In genomic region chr5:35454187-35454800, GRCm38 (mm10) we compare ENCODE assay signal across 10 mouse cellular contexts.
A peak's percentile ranks its signal among the peaks of the same experiment; 100 is the strongest.
DNase-seq lines count a peak whose midpoint lies in the region; ATAC-seq and TF ChIP-seq lines count a peak whose summit lies in the region.
"Had no signal": no experiment of that assay in that cellular context is flagged by ENCODE, and none has a peak within 500 bp of the region (broad histone marks: within the 10 kb centered on the region; RNA-seq: fewer than 3 reads in every experiment).

No protein-coding gene starts in this region.

- 4% methylated on average over 17 of the region's 17 CpGs for WGBS in forebrain, embryonic 14.5 days
- 24% methylated on average over 17 of the region's 17 CpGs for WGBS in midbrain, embryonic 15.5 days
- WGBS in liver, embryonic 12.5 days (ENCODE audit: insufficient replicate concordance), result 60% methylated on average over 17 of the region's 17 CpGs
- 13% methylated on average over 17 of the region's 17 CpGs for WGBS in kidney, adult 2 months

- H3K4me2 ChIP-seq in forebrain, embryonic 14.5 days (ENCODE audit: low read length), result peak overlapping the region; percentile 40
- H3K4me2 ChIP-seq in midbrain, embryonic 15.5 days, result peak overlapping the region; percentile 21
- no peak overlapping the region for H3K4me2 ChIP-seq in liver, embryonic 12.5 days

- peaks cover 32% of the 10 kb centered on the region for H3K4me1 ChIP-seq in forebrain, embryonic 14.5 days (ENCODE audit: control insufficient read depth, insufficient read depth, low read length)
- H3K4me1 ChIP-seq in midbrain, embryonic 15.5 days, result peaks cover 21% of the 10 kb centered on the region
- H3K4me1 ChIP-seq in liver, embryonic 12.5 days, result no peaks in the 10 kb centered on the region
- no peaks in the 10 kb centered on the region for H3K4me1 ChIP-seq in kidney, adult 2 months (ENCODE audit: control insufficient read depth, insufficient read depth, low read length)

- H3K9ac ChIP-seq in forebrain, embryonic 14.5 days (ENCODE audit: low read length), result 0 out of 2 replicates have a peak overlapping the region, but pooled peaks have one; percentile 35
- H3K9ac ChIP-seq in midbrain, embryonic 15.5 days, result no peak overlapping the region
- H3K9ac ChIP-seq in liver, embryonic 12.5 days, result no peak overlapping the region

- no peak for TF ChIP-seq POLR2A in kidney, adult 2 months (IDR thresholded peaks at IDR 0.05; ENCODE audit: low read depth, low read length)

- DNase-seq in brain, embryonic 18.5 days (ENCODE audit: low read depth, low spot score), result peak; percentile 18
- DNase-seq in forebrain, embryonic 14.5 days (ENCODE audit: low spot score), result peak; percentile 89
- DNase-seq in layer of hippocampus, postnatal 14 days (ENCODE audit: low spot score in 2 of 2), result peak; percentile 24 to 37
- DNase-seq in thymus, postnatal 14 days, result no peak
- DNase-seq in kidney, adult 2 months, result no peak
- DNase-seq: lung, postnatal 14 days had no signal

- H3K27ac ChIP-seq in forebrain, embryonic 14.5 days (ENCODE audit: low read depth, low read length), result peak overlapping the region; percentile 74
- peak overlapping the region; percentile 9; the same call in 1 of the 2 replicates for H3K27ac ChIP-seq in midbrain, embryonic 15.5 days
- H3K27ac ChIP-seq in liver, embryonic 12.5 days, result no peak overlapping the region
- H3K27ac ChIP-seq in kidney, adult 2 months (ENCODE audit: insufficient read depth, low read depth, low read length), result no peak overlapping the region
- H3K27ac ChIP-seq: kidney, postnatal 0 days had no signal

- TF ChIP-seq CTCF in kidney, adult 2 months (conservative IDR thresholded peaks at IDR 0.05; ENCODE audit: insufficient read depth, insufficient read length, low read depth, low read length), result no peak

- peak; percentile 88 for ATAC-seq in forebrain, embryonic 14.5 days
- ATAC-seq in midbrain, embryonic 15.5 days (replicated peaks), result peak; percentile 70
- no peak for ATAC-seq in liver, embryonic 12.5 days
- no peak for ATAC-seq in cerebellum, adult (ENCODE audit: insufficient number of reproducible peaks, low FRiP score, low TSS enrichment)

- H3K4me3 ChIP-seq in forebrain, embryonic 14.5 days (ENCODE audit: low read depth, low read length), result no peak overlapping the region
- H3K4me3 ChIP-seq in midbrain, embryonic 15.5 days, result no peak overlapping the region
- no peak overlapping the region for H3K4me3 ChIP-seq in liver, embryonic 12.5 days
- H3K4me3 ChIP-seq in kidney, adult 2 months (ENCODE audit: insufficient read depth, low read depth, low read length), result no peak overlapping the region

- no peaks in the 10 kb centered on the region for H3K9me3 ChIP-seq in forebrain, embryonic 14.5 days (replicated peaks; ENCODE audit: control insufficient read depth, low read length)
- no peaks in the 10 kb centered on the region for H3K9me3 ChIP-seq in midbrain, embryonic 15.5 days
- H3K9me3 ChIP-seq in liver, embryonic 12.5 days (replicated peaks), result no peaks in the 10 kb centered on the region

- no peaks in the 10 kb centered on the region for H3K27me3 ChIP-seq in forebrain, embryonic 14.5 days (replicated peaks; ENCODE audit: control insufficient read depth, insufficient read depth, low read length)
- peaks cover 3% of the 10 kb centered on the region; the same call in 1 of the 2 replicates for H3K27me3 ChIP-seq in midbrain, embryonic 15.5 days (replicated peaks)
- peaks cover 6% of the 10 kb centered on the region for H3K27me3 ChIP-seq in liver, embryonic 12.5 days (replicated peaks)
- no peaks in the 10 kb centered on the region for H3K27me3 ChIP-seq in kidney, adult 2 months (replicated peaks; ENCODE audit: control insufficient read depth, insufficient read depth, low read length)

- no peaks in the 10 kb centered on the region for H3K36me3 ChIP-seq in forebrain, embryonic 14.5 days (ENCODE audit: control insufficient read depth, insufficient read depth, low read length)
- H3K36me3 ChIP-seq in midbrain, embryonic 15.5 days (replicated peaks), result no peaks in the 10 kb centered on the region
- no peaks in the 10 kb centered on the region for H3K36me3 ChIP-seq in liver, embryonic 12.5 days
- no peaks in the 10 kb centered on the region for H3K36me3 ChIP-seq in kidney, adult 2 months (ENCODE audit: control insufficient read depth, insufficient read depth, low read length)

Comparison
In these comparisons a context has a peak if more than half of its experiments do, and no peak if none do; other contexts are left out.
1. DNase-seq: peak in brain, embryonic 18.5 days (single experiment), forebrain, embryonic 14.5 days (single experiment) and layer of hippocampus, postnatal 14 days (2 of 2); none in thymus, postnatal 14 days (single experiment) and kidney, adult 2 months (single experiment).
2. ATAC-seq: peak in forebrain, embryonic 14.5 days (single experiment) and midbrain, embryonic 15.5 days (single experiment); none in liver, embryonic 12.5 days (single experiment) and cerebellum, adult (single experiment).
3. H3K27ac ChIP-seq: peak in forebrain, embryonic 14.5 days (single experiment) and midbrain, embryonic 15.5 days (single experiment); none in liver, embryonic 12.5 days (single experiment) and kidney, adult 2 months (single experiment).